Mouse (Mus musculus): ENCODE results near the gene Tmem132d.

DNA sequence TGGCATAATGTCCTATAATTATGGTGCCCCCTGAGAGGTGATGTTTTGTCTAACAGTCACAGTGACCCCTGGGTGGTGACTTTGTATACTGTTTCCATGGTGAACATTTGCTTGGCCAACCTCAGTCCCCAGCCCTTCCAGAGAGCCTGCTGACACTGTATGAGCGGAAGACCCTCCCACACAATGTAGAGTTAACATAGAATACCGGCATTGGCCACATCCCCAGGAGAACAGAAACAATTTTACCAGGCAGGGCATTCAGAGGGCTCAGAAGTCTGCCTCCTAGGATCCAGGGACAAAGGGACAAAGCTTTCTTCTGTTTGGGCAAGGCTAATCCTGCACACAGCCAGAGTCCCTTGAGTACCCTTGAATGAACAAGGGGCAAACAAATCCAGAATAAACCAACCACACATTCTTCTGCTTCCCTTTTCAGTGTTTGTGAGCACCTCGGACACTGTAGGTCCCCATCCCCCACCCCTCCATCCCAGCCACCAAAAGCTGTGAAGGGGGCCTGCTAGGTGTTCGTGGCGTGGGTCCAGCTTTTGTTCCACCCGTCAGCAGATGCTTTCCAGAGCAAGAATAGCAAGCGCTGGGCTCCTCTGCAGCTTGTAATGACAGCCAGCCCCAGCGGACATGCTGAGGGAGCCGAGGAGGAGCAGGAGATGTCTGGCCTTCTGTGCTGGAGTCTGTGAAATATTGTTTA is 228.8 kb downstream of the Tmem132d start:
- TF ChIP-seq CTCF (IDR thresholded peaks at IDR 0.05; ENCODE audit: borderline replicate concordance, insufficient read depth, low read depth, low read length) (no peak), POLR2A (IDR thresholded peaks at IDR 0.05; ENCODE audit: borderline replicate concordance, insufficient read depth, low read length) (no peak)
